Mouse (Mus musculus): Measurements from ENCODE around the gene Shkbp1. TPM values are rescaled to one million over a fixed set of nuclear protein-coding genes. Genes with fewer than 3 reads are reported as not detected.

Gene Shkbp1
- polyA plus RNA-seq, 1 experiment from 2014 or later: 50.9 TPM

- 12% methylated on average over 6 of the region's 6 CpGs for WGBS
- H3K4me1 ChIP-seq (ENCODE audit: control insufficient read depth, insufficient read depth, low read length): no peaks in the 10 kb centered on the region
- H3K4me2 ChIP-seq (ENCODE audit: low read depth, severe bottlenecking): no peak overlapping the region
- H3K4me3 ChIP-seq (ENCODE audit: low read depth, low read length): no peak overlapping the region
- H3K27me3 ChIP-seq (ENCODE audit: control insufficient read depth, insufficient read depth, low read length): no peaks in the 10 kb centered on the region
- no peaks in the 10 kb centered on the region; the same call in 1 of the 2 replicates for H3K36me3 ChIP-seq (ENCODE audit: control insufficient read depth, insufficient read depth, low read length)
- ATAC-seq (ENCODE audit: insufficient number of reproducible peaks, low FRiP score, low TSS enrichment, low read depth) (no peak), DNase-seq (ENCODE audit: low spot score) (no peak)
- H3K27ac ChIP-seq (replicated peaks; ENCODE audit: low read depth, low read length): no peak overlapping the region
- no peaks in the 10 kb centered on the region for H3K9me3 ChIP-seq (ENCODE audit: control insufficient read depth, low read length)
- no peak overlapping the region for H3K9ac ChIP-seq (ENCODE audit: low read length)
These were observed 10.4 kb downstream of the Shkbp1 start for GRCm38 (mm10) chr7:27345444-27345843.

DNA sequence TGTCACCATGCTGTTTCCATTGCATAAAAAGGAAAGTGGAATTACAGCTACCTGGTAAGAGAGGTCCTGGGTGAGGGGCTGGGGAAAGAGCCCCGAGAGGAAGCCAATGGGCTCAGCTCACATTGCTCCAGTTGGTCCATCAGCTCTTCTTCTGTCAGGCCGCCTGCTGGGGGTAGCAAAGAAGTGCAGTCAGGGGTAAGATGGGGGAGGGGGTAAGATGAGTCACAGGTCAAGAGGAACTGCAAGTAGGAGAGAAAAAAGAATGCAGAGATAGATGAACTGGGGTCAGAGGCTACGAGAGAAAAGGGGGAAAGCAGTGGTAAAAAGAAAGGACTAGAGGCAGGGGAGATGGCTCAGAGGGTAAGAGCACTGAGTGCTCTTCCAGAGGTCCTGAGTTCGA, 13.2 kb downstream of the Shkbp1 start:
- H3K9me3 ChIP-seq (ENCODE audit: control insufficient read depth, low read length): no peaks in the 10 kb centered on the region
- no peak for ATAC-seq (ENCODE audit: insufficient number of reproducible peaks, low FRiP score, low TSS enrichment, low read depth)
- H3K4me2 ChIP-seq (ENCODE audit: low read depth, severe bottlenecking): no peak overlapping the region
- H3K4me3 ChIP-seq (ENCODE audit: low read depth, low read length): no peak overlapping the region
- H3K27ac ChIP-seq (replicated peaks; ENCODE audit: low read depth, low read length): no peak overlapping the region
- 51% methylated on average over 4 of the region's 4 CpGs for WGBS
- peaks cover 5% of the 10 kb centered on the region; the same call in 1 of the 2 replicates for H3K27me3 ChIP-seq (ENCODE audit: control insufficient read depth, insufficient read depth, low read length)
- H3K36me3 ChIP-seq (ENCODE audit: control insufficient read depth, insufficient read depth, low read length): no peaks in the 10 kb centered on the region; the same call in 1 of the 2 replicates
- H3K9ac ChIP-seq (ENCODE audit: low read length): no peak overlapping the region
- DNase-seq (ENCODE audit: low spot score): no peak
- H3K4me1 ChIP-seq (ENCODE audit: control insufficient read depth, insufficient read depth, low read length): no peaks in the 10 kb centered on the region

DNA sequence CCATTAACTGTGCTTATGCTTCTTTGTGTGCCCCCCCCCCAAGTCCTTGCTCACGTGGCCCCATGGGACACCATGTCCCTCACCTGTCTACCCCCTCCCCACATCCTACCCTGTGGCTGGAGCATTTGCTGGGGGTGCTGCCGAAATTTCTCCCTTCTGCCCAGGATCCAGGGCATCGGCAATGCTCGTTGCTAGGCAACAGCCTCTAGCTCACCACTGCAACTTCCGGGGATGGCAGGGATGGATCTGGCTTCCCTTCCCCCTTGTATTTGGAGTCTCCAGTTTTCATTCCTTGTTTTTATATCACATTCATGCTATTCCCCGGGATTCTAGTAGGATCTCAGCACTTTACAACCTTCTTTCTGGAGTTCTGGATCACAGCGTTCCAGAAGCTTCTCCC, 16.3 kb downstream of the Shkbp1 start:
- 36% methylated on average over 7 of the region's 7 CpGs for WGBS
- Histone ChIP-seq H3K9ac (ENCODE audit: low read length) (no peak overlapping the region), H3K4me2 (ENCODE audit: low read depth, severe bottlenecking) (no peak overlapping the region), H3K27me3 (ENCODE audit: control insufficient read depth, insufficient read depth, low read length) (peaks cover 16% of the 10 kb centered on the region), H3K36me3 (ENCODE audit: control insufficient read depth, insufficient read depth, low read length) (no peaks in the 10 kb centered on the region), H3K9me3 (ENCODE audit: control insufficient read depth, low read length) (no peaks in the 10 kb centered on the region), H3K4me1 (ENCODE audit: control insufficient read depth, insufficient read depth, low read length) (peaks cover 3% of the 10 kb centered on the region), H3K4me3 (ENCODE audit: low read depth, low read length) (no peak overlapping the region), H3K27ac (replicated peaks; ENCODE audit: low read depth, low read length) (no peak overlapping the region)
- ATAC-seq (ENCODE audit: insufficient number of reproducible peaks, low FRiP score, low TSS enrichment, low read depth): no peak
- DNase-seq (ENCODE audit: low spot score): no peak

DNA sequence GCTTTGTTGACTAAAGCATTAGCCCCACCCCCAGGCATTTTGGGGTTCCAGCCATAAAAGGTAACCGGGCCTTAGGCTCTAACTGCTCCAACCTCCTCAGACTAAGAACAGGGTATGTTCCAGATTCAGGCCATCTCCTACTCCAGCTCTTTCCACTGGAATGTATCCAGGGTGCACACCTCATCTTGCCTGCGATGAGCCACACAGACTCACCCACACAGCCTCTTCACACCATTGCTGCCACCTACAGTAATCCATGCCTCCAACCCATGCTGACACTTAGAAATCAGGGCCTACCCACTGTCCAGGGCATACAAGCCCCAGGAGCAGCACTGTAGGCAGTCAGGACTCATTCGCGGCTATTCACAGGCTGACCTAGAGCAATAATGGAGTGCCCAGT, 16.7 kb downstream of the Shkbp1 start:
- no peak for DNase-seq (ENCODE audit: low spot score)

DNA sequence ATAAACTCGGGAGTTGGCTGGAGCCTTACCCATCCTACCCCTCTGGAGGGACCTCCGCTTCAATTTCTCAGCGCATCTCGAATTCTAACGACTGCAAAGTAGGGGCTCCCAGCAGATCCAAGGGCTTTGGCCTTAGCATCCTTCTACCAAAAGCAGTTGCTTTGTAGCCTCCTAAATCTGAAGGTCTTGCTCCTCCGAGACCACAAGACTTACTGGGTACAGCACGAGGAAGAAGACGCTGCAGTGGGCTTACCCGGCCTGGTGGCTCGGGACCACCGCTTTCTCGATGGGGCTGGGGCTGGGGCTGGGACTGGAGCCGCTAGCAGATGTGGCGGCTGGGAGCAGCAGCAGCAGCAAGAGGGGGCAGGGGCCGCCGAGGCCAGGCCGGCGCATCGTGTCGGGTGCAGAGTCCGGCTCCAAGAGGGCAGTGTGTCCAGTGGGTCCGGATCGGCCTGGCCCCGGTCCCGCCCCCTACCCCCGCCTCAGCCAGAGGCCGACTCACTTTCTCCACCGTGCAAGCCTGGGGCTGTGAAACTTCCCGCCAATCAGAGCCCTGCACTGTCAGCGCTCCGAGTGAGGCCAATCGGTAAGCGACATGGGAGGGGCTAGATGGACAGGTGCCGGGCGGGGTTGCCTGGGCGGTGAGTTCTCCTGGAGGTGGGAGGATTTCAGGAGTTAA, 18.5 kb downstream of the Shkbp1 start, which contains the start of gene Ltbp4:
Gene Ltbp4, minus strand, starts transcription at position 518 of the 679 bp plus-strand sequence.
- no peak within 1 kb of the TSS; the same call in 1 of the 2 replicates for H3K27ac ChIP-seq (replicated peaks; ENCODE audit: low read depth, low read length)
- H3K4me3 ChIP-seq (ENCODE audit: low read depth, low read length): peak within 1 kb of the TSS; percentile 48
- no peaks in the 10 kb centered on the region for H3K9me3 ChIP-seq (ENCODE audit: control insufficient read depth, low read length)
- DNase-seq (ENCODE audit: low spot score) (peak; percentile 84), ATAC-seq (ENCODE audit: insufficient number of reproducible peaks, low FRiP score, low TSS enrichment, low read depth) (peak; percentile 71)
- H3K4me1 ChIP-seq (ENCODE audit: control insufficient read depth, insufficient read depth, low read length): peaks cover 16% of the 10 kb centered on the region
- peak within 1 kb of the TSS; percentile 82 for H3K4me2 ChIP-seq (ENCODE audit: low read depth, severe bottlenecking)
- H3K36me3 ChIP-seq (ENCODE audit: control insufficient read depth, insufficient read depth, low read length): no peaks in the 10 kb centered on the region
- WGBS: under 1% methylated on average over 36 of the region's 36 CpGs
- peaks cover 38% of the 10 kb centered on the region for H3K27me3 ChIP-seq (ENCODE audit: control insufficient read depth, insufficient read depth, low read length)
- H3K9ac ChIP-seq (ENCODE audit: low read length): peak within 1 kb of the TSS; percentile 63

More for the DNA sequence above, 16.7 kb downstream of the Shkbp1 start:
- WGBS: 73% methylated on average over 4 of the region's 4 CpGs
- no peak for ATAC-seq (ENCODE audit: insufficient number of reproducible peaks, low FRiP score, low TSS enrichment, low read depth)
- Histone ChIP-seq H3K4me1 (ENCODE audit: control insufficient read depth, insufficient read depth, low read length) (peaks cover 7% of the 10 kb centered on the region), H3K27me3 (ENCODE audit: control insufficient read depth, insufficient read depth, low read length) (peaks cover 20% of the 10 kb centered on the region), H3K4me2 (ENCODE audit: low read depth, severe bottlenecking) (no peak overlapping the region), H3K4me3 (ENCODE audit: low read depth, low read length) (no peak overlapping the region), H3K36me3 (ENCODE audit: control insufficient read depth, insufficient read depth, low read length) (no peaks in the 10 kb centered on the region), H3K9me3 (ENCODE audit: control insufficient read depth, low read length) (no peaks in the 10 kb centered on the region), H3K9ac (ENCODE audit: low read length) (no peak overlapping the region), H3K27ac (replicated peaks; ENCODE audit: low read depth, low read length) (no peak overlapping the region)

GRCm38 (mm10) chr7:27335928-27336823, 19.6 kb downstream of the Shkbp1 start:
- H3K27me3 ChIP-seq (ENCODE audit: control insufficient read depth, insufficient read depth, low read length): peaks cover 50% of the 10 kb centered on the region

DNA sequence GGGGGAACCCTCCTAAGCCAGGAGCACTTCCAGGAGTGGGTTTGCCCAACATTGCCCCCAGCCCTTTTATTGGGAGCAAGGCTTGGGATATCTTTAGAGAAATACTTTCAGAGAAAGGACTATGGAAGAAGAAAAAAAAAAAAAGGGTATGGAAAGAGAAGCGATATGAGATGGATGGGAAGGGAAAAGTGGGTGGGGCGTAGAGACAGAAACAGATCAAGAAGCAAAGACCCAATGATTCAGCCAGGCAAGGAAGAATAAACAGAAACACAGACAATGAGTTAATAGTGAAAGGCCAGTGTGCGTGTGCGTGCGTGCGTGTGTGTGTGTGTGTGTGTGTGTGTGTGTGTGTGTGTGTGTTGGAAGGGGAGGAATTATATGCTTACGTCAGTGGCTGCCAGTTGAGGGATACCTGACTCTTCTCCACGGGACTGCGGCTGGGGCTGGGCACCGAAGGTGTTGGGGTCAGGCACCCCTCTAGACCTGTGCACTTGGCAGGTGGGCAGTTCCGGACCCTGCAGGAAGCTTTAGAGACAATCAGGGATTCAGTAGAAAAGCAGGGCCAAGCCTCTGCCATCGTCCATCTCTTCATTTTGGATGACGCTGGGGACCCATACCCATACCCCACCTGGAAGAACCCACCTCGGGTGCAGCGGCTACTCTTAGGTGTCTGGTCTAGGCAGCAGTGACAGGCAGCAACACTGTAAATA, 20.7 kb downstream of the Shkbp1 start:
- peaks cover 23% of the 10 kb centered on the region for H3K4me1 ChIP-seq (ENCODE audit: control insufficient read depth, insufficient read depth, low read length)
- H3K4me2 ChIP-seq (ENCODE audit: low read depth, severe bottlenecking): peak overlapping the region; percentile 2
- H3K36me3 ChIP-seq (ENCODE audit: control insufficient read depth, insufficient read depth, low read length): no peaks in the 10 kb centered on the region
- 61% methylated on average over 15 of the region's 15 CpGs for WGBS
- DNase-seq (ENCODE audit: low spot score): no peak
- H3K9ac ChIP-seq (ENCODE audit: low read length): no peak overlapping the region
- peaks cover 60% of the 10 kb centered on the region for H3K27me3 ChIP-seq (ENCODE audit: control insufficient read depth, insufficient read depth, low read length)
- no peak overlapping the region for H3K27ac ChIP-seq (replicated peaks; ENCODE audit: low read depth, low read length)
- peaks cover 2% of the 10 kb centered on the region; the same call in 1 of the 2 replicates for H3K9me3 ChIP-seq (ENCODE audit: control insufficient read depth, low read length)
- ATAC-seq (ENCODE audit: insufficient number of reproducible peaks, low FRiP score, low TSS enrichment, low read depth): no peak
- no peak overlapping the region for H3K4me3 ChIP-seq (ENCODE audit: low read depth, low read length)

More at GRCm38 (mm10) chr7:27335928-27336823, 19.6 kb downstream of the Shkbp1 start:
- Histone ChIP-seq H3K4me2 (ENCODE audit: low read depth, severe bottlenecking) (peak overlapping the region; percentile 82), H3K9me3 (ENCODE audit: control insufficient read depth, low read length) (no peaks in the 10 kb centered on the region), H3K4me1 (ENCODE audit: control insufficient read depth, insufficient read depth, low read length) (peaks cover 21% of the 10 kb centered on the region), H3K36me3 (ENCODE audit: control insufficient read depth, insufficient read depth, low read length) (no peaks in the 10 kb centered on the region), H3K4me3 (ENCODE audit: low read depth, low read length) (peak overlapping the region; percentile 48), H3K9ac (ENCODE audit: low read length) (peak overlapping the region; percentile 36), H3K27ac (replicated peaks; ENCODE audit: low read depth, low read length) (no peak overlapping the region; the same call in 1 of the 2 replicates)
- DNase-seq (ENCODE audit: low spot score) (peak; percentile 96), ATAC-seq (ENCODE audit: insufficient number of reproducible peaks, low FRiP score, low TSS enrichment, low read depth) (peak; percentile 86)
- under 1% methylated on average over 46 of the region's 47 CpGs for WGBS

All from limb, embryonic 11.5 days (tissue).